Comparison of ENCODE assay signal across 8 mouse cellular contexts in the genomic region with DNA sequence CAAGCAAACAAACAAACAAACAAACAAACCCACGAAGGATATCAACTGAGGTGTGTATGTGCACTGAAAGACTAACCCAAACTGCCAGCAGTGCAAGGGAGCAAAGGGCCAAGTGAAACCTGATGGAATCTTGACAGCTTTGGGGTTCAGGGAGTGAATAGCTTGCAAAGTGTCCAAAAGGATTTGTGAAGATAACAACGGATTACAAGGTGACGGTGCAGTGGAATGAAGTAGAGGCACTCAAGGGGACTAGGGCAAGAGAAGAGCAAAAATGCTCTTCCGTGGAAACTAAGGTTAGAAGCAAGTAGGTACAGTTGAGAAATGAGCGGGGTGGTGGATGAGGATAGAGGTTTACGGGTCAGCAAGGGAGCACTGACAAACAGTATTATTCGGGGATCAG. TPM values are rescaled to one million over a fixed set of nuclear protein-coding genes. Genes with fewer than 3 reads are reported as not detected.
DNase-seq lines count a peak whose midpoint lies in the region; ATAC-seq lines count a peak whose summit lies in the region.

No protein-coding gene starts in this region.

- no peaks in the 10 kb centered on the region for H3K36me3 ChIP-seq in kidney, embryonic 16.5 days (ENCODE audit: insufficient read depth, low read length)
- H3K36me3 ChIP-seq in limb, embryonic 12.5 days = no peaks in the 10 kb centered on the region
- H3K36me3 ChIP-seq in neural tube, embryonic 15.5 days = no peaks in the 10 kb centered on the region

- WGBS in kidney, embryonic 16.5 days = under 1% methylated on average over 7 of the region's 7 CpGs
- WGBS in limb, embryonic 12.5 days = 3% methylated on average over 7 of the region's 7 CpGs
- WGBS in neural tube, embryonic 15.5 days = 0% methylated on average over 7 of the region's 7 CpGs

- H3K9ac ChIP-seq in kidney, embryonic 16.5 days (replicated peaks; ENCODE audit: low read length) = peak overlapping the region; percentile 92
- peak overlapping the region; percentile 90 for H3K9ac ChIP-seq in limb, embryonic 12.5 days (replicated peaks)
- H3K9ac ChIP-seq in neural tube, embryonic 15.5 days (replicated peaks) = peak overlapping the region; percentile 99

- no peak for DNase-seq in kidney, postnatal 36 days
- DNase-seq in MN1 (ENCODE audit: low spot score) = peak; percentile 5
- no peak for DNase-seq in frontal cortex, adult 2 months (ENCODE audit: extremely low spot score in 1 of 2, low spot score in 1 of 2)
- no peak for DNase-seq in thymus, postnatal 36 days

- no peaks in the 10 kb centered on the region for H3K27me3 ChIP-seq in kidney, embryonic 16.5 days (ENCODE audit: insufficient read depth, low read length)
- H3K27me3 ChIP-seq in limb, embryonic 12.5 days = no peaks in the 10 kb centered on the region
- H3K27me3 ChIP-seq in neural tube, embryonic 15.5 days (replicated peaks) = no peaks in the 10 kb centered on the region

- ATAC-seq in kidney, embryonic 16.5 days (ENCODE audit: low FRiP score, low TSS enrichment) = no peak
- peak; percentile 24; the same call in 1 of the 2 replicates for ATAC-seq in erythroblast, adult 5-6 weeks (replicated peaks; ENCODE audit: low FRiP score, poor library complexity, severe bottlenecking)
- ATAC-seq in limb, embryonic 12.5 days (ENCODE audit: insufficient number of reproducible peaks, insufficient read depth, low FRiP score, low TSS enrichment, low read depth) = no peak
- no peak for ATAC-seq in neural tube, embryonic 15.5 days (ENCODE audit: low FRiP score)

- H3K4me2 ChIP-seq in kidney, embryonic 16.5 days (replicated peaks; ENCODE audit: low read depth, low read length) = peak overlapping the region; percentile 91
- peak overlapping the region; percentile 87 for H3K4me2 ChIP-seq in limb, embryonic 12.5 days
- peak overlapping the region; percentile 89 for H3K4me2 ChIP-seq in neural tube, embryonic 15.5 days

- no peaks in the 10 kb centered on the region for H3K9me3 ChIP-seq in kidney, embryonic 16.5 days (ENCODE audit: low read length)
- H3K9me3 ChIP-seq in limb, embryonic 12.5 days = no peaks in the 10 kb centered on the region
- no peaks in the 10 kb centered on the region for H3K9me3 ChIP-seq in neural tube, embryonic 15.5 days (replicated peaks)

- H3K27ac ChIP-seq in kidney, embryonic 16.5 days (ENCODE audit: low read length) = peak overlapping the region; percentile 95; the same call in 1 of the 2 replicates
- no peak overlapping the region; the same call in 1 of the 2 replicates for H3K27ac ChIP-seq in limb, embryonic 12.5 days
- peak overlapping the region; percentile 98 for H3K27ac ChIP-seq in neural tube, embryonic 15.5 days (replicated peaks)

- H3K4me1 ChIP-seq in kidney, embryonic 16.5 days (ENCODE audit: insufficient read depth, low read length) = peaks cover 21% of the 10 kb centered on the region
- peaks cover 27% of the 10 kb centered on the region for H3K4me1 ChIP-seq in limb, embryonic 12.5 days (replicated peaks)
- H3K4me1 ChIP-seq in neural tube, embryonic 15.5 days = peaks cover 29% of the 10 kb centered on the region

- H3K4me3 ChIP-seq in kidney, embryonic 16.5 days (ENCODE audit: low read length) = peak overlapping the region; percentile 97
- peak overlapping the region; percentile 89 for H3K4me3 ChIP-seq in limb, embryonic 12.5 days (replicated peaks)
- H3K4me3 ChIP-seq in neural tube, embryonic 15.5 days (replicated peaks) = peak overlapping the region; percentile 98

RNA-seq across cellular contexts. Expression of a gene that starts 1.2 kb away (rescaled TPM):
- polyA plus RNA-seq in kidney, embryonic 16.5 days (2015; fragmentation: Nextera tagmentation; extraction: Ambion mirVana) = 14.3 and 17.0 TPM in 2 replicates
- 24.5 and 25.9 TPM in 2 replicates for total RNA-seq in erythroblast, adult 5-6 weeks (2015; ENCODE audit: low replicate concordance)
- 7.8 and 8.1 TPM in 2 replicates for total RNA-seq in erythroblast, adult 5-6 weeks (2017; ENCODE audit: low replicate concordance)
- polyA plus RNA-seq in limb, embryonic 12.5 days (2016; fragmentation: Nextera tagmentation; extraction: Ambion mirVana) = 19.4 and 19.9 TPM in 2 replicates
- polyA plus RNA-seq in neural tube, embryonic 15.5 days (2015; fragmentation: Nextera tagmentation; extraction: Ambion mirVana) = 22.5 and 26.0 TPM in 2 replicates
- polyA plus RNA-seq in frontal cortex, adult 2 months (2012; rRNA removed) = 36.9 and 38.2 TPM in 2 replicates
